Mouse (Mus musculus) lung, postnatal 0 days (tissue): Measurements from ENCODE around the gene Guca1a.

Experiments
- CTCF ChIP-seq: IDR thresholded peaks from 2 replicates; pipeline ENCODE4 v1.5.1; 2016; ENCODE audit warnings: antibody characterized with exemption, mild to moderate bottlenecking
- EP300 ChIP-seq: IDR thresholded peaks from 2 replicates; pipeline ENCODE4 v1.6.1; 2016; ENCODE audit warnings: antibody characterized with exemption, mild to moderate bottlenecking, control low read depth

GRCm38 (mm10) chr17:47440359-47440890, 40.0 kb upstream of the Guca1a start:
- no peak for TF ChIP-seq CTCF
- no peak for TF ChIP-seq EP300
